Mouse (Mus musculus): ENCODE results near the gene Olfr1061. TPM values are rescaled to one million over a fixed set of nuclear protein-coding genes. Genes with fewer than 3 reads are reported as not detected.
"Not testable (repeated sequence)": the region's sequence is repeated elsewhere in the genome, so short reads cannot be mapped to it uniquely, and the experiment has no call there.

Gene Olfr1061
- polyA plus RNA-seq, 1 experiment, result not detected

DNA sequence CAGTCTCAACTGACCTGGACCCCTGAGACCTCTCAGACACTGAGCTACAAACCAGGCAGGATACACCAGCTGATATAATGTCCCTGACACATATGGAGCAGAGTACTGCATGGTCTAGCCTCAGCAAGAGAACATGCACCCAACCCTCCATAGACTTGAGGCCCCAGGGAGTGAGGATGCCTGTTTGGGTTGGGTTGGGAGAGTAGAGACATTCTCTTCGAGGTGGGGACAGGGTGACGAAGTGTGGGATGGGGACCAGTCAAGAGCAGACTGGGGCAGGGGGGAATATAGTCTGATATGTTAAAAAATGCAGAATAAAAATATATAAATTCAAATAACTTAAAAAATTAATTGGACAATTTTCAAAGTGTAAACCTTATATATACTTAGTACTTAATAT is 18.7 kb downstream of the Olfr1061 start:
- 92% methylated on average over 2 of the region's 2 CpGs for WGBS
- no peak overlapping the region for H3K4me3 ChIP-seq (ENCODE audit: control insufficient read depth, insufficient read depth, low read length)
- no peaks in the 10 kb centered on the region for H3K4me1 ChIP-seq (replicated peaks; ENCODE audit: control insufficient read depth, insufficient read depth, low read length)
- H3K27me3 ChIP-seq (ENCODE audit: control insufficient read depth, insufficient read depth, low read length), result no peaks in the 10 kb centered on the region
- no peak for DNase-seq
- no peaks in the 10 kb centered on the region for H3K36me3 ChIP-seq (ENCODE audit: control insufficient read depth, insufficient read depth, low read length)
- H3K27ac ChIP-seq (ENCODE audit: control insufficient read depth, insufficient read depth, low read length), result no peak overlapping the region
- TF ChIP-seq POLR2A (IDR thresholded peaks at IDR 0.05; ENCODE audit: control insufficient read depth, extremely low read depth, insufficient read depth, low read length, poor library complexity) (no peak), CTCF (IDR thresholded peaks at IDR 0.05; ENCODE audit: borderline replicate concordance, control insufficient read depth, extremely low read depth, insufficient read depth, low read length, poor library complexity) (no peak)

DNA sequence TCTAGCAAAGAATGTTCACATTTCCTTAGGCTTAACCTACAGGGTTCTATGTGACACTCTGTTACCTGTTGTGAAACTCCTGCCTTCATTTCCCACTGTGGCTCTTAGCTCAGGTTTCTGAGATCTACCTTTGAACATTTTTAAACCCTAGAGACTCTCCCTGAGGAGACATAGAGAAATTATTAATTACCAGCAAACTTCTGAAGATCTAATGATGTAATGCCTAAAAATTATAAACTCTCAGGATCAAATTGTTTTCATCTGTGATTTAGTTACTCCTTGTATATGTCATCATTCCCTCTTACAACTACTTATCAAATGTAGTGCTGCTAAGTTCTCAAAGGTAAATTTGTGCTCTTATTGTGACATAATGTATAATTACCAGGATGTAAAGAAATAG is 25.4 kb downstream of the Olfr1061 start, which contains the start of gene Olfr1058:
Gene Olfr1058, minus strand, starts transcription at position 101 of the 400 bp plus-strand sequence.
- not testable (repeated sequence) for H3K36me3 ChIP-seq (ENCODE audit: control insufficient read depth, insufficient read depth, low read length); H3K27me3 ChIP-seq (ENCODE audit: control insufficient read depth, insufficient read depth, low read length); H3K4me1 ChIP-seq (replicated peaks; ENCODE audit: control insufficient read depth, insufficient read depth, low read length); H3K27ac ChIP-seq (ENCODE audit: control insufficient read depth, insufficient read depth, low read length); DNase-seq; H3K4me3 ChIP-seq (ENCODE audit: control insufficient read depth, insufficient read depth, low read length)

DNA sequence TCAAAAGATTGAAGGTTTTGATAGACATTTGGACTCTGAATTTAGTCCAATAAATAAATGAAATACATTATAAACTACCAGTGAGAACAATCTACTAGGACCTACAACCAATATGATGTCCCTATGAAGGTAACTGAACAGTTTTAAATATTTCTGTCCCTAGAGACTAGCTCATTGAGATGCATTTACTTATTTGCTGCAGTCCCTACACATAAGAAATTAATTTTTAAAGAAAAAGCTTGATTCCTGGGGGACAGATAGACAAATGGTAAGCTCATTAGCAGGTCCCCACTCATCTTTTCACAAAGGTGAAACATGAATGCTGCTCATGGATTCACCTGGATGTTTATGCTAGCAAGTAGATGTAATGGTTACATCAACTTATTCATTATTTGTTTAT is 35.6 kb downstream of the Olfr1061 start, which contains the start of gene Olfr1057:
Gene Olfr1057, minus strand, starts transcription at position 101 of the 400 bp plus-strand sequence.
- TF ChIP-seq CTCF (IDR thresholded peaks at IDR 0.05; ENCODE audit: borderline replicate concordance, control insufficient read depth, extremely low read depth, insufficient read depth, low read length, poor library complexity) (no peak), POLR2A (IDR thresholded peaks at IDR 0.05; ENCODE audit: control insufficient read depth, extremely low read depth, insufficient read depth, low read length, poor library complexity) (no peak)
- no peaks in the 10 kb centered on the region for H3K27me3 ChIP-seq (ENCODE audit: control insufficient read depth, insufficient read depth, low read length)
- H3K4me3 ChIP-seq (ENCODE audit: control insufficient read depth, insufficient read depth, low read length), result no peak within 1 kb of the TSS
- no peak within 1 kb of the TSS for H3K27ac ChIP-seq (ENCODE audit: control insufficient read depth, insufficient read depth, low read length)
- no peak for DNase-seq
- no peaks in the 10 kb centered on the region for H3K4me1 ChIP-seq (replicated peaks; ENCODE audit: control insufficient read depth, insufficient read depth, low read length)
- no peaks in the 10 kb centered on the region for H3K36me3 ChIP-seq (ENCODE audit: control insufficient read depth, insufficient read depth, low read length)

DNA sequence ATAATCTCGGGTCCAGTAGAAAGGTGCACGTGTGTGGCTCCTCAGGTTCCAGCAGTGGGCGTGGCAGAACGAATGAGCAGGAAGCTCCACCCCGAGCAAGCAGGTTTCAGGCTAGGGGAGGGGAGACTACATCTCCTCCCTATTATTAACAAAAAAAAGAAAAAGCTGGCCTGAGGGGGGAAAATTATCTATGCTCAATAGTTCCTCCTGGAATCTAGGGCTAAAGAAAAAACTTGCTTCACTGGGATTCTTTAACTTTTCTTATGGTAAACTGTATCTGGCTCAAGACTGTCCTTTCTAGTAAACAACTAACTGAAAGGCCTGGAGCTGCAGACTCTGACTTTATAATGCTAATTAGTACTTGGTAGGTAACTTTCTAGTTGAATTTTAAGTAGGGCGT is 47.5 kb downstream of the Olfr1061 start:
- not testable (repeated sequence) for H3K27me3 ChIP-seq (ENCODE audit: control insufficient read depth, insufficient read depth, low read length); DNase-seq; H3K4me1 ChIP-seq (replicated peaks; ENCODE audit: control insufficient read depth, insufficient read depth, low read length); H3K4me3 ChIP-seq (ENCODE audit: control insufficient read depth, insufficient read depth, low read length); H3K27ac ChIP-seq (ENCODE audit: control insufficient read depth, insufficient read depth, low read length); H3K36me3 ChIP-seq (ENCODE audit: control insufficient read depth, insufficient read depth, low read length)
- no CpG with 5 or more reads among the region's 6 CpGs for WGBS

Other genes starting within 250 kb of the Olfr1061 start
- gene Olfr1043, start 246.5 kb downstream of the Olfr1061 start, polyA plus RNA-seq (2012; rRNA removed), result not detected in 2 replicates
- gene Olfr1044, start 236.2 kb downstream of the Olfr1061 start, polyA plus RNA-seq (2012; rRNA removed), result not detected in 2 replicates
- not detected in 2 replicates for gene Olfr52, start 228.4 kb downstream of the Olfr1061 start, polyA plus RNA-seq (2012; rRNA removed)
- gene Olfr1045, start 211.0 kb downstream of the Olfr1061 start, polyA plus RNA-seq (2012; rRNA removed), result not detected in 2 replicates
- gene Olfr1046, start 194.7 kb downstream of the Olfr1061 start, polyA plus RNA-seq (2012; rRNA removed), result not detected in 2 replicates
- gene Olfr1047, start 182.6 kb downstream of the Olfr1061 start, polyA plus RNA-seq (2012; rRNA removed), result not detected in 2 replicates
- not detected in 2 replicates for gene Olfr1048, start 173.8 kb downstream of the Olfr1061 start, polyA plus RNA-seq (2012; rRNA removed)
- gene Olfr1049, start 155.7 kb downstream of the Olfr1061 start, polyA plus RNA-seq (2012; rRNA removed), result not detected in 2 replicates
- gene Olfr1051, start 135.0 kb downstream of the Olfr1061 start, polyA plus RNA-seq (2012; rRNA removed), result not detected in 2 replicates
- not detected in 2 replicates for gene Olfr1052, start 121.6 kb downstream of the Olfr1061 start, polyA plus RNA-seq (2012; rRNA removed)
- gene Olfr1053, start 98.8 kb downstream of the Olfr1061 start, polyA plus RNA-seq (2012; rRNA removed), result not detected in 2 replicates
- gene Olfr1054, start 78.6 kb downstream of the Olfr1061 start, polyA plus RNA-seq (2012; rRNA removed), result not detected in 2 replicates
- gene Olfr1055, start 63.8 kb downstream of the Olfr1061 start, polyA plus RNA-seq (2012; rRNA removed), result not detected in 2 replicates
- gene Olfr1056, start 51.6 kb downstream of the Olfr1061 start, polyA plus RNA-seq (2012; rRNA removed), result not detected in 2 replicates
- gene Olfr1057, start 35.7 kb downstream of the Olfr1061 start, polyA plus RNA-seq (2012; rRNA removed), result not detected in 2 replicates
- not detected in 2 replicates for gene Olfr1058, start 25.5 kb downstream of the Olfr1061 start, polyA plus RNA-seq (2012; rRNA removed)
- 0.15 TPM in 1 of 2 replicates, not detected in the other for gene Olfr1062, start 12.7 kb upstream of the Olfr1061 start, polyA plus RNA-seq (2012; rRNA removed)
- gene Olfr1065, start 36.5 kb upstream of the Olfr1061 start, polyA plus RNA-seq (2012; rRNA removed), result 0.09 TPM in 1 of 2 replicates, not detected in the other
- gene Olfr1066, start 42.2 kb upstream of the Olfr1061 start, polyA plus RNA-seq (2012; rRNA removed), result not detected in 2 replicates
- gene Olfr228, start 73.3 kb upstream of the Olfr1061 start, polyA plus RNA-seq (2012; rRNA removed), result not detected in 2 replicates
- gene Olfr1076, start 94.4 kb upstream of the Olfr1061 start, polyA plus RNA-seq (2012; rRNA removed), result not detected in 2 replicates
- not detected in 2 replicates for gene Olfr1079, start 128.4 kb upstream of the Olfr1061 start, polyA plus RNA-seq (2012; rRNA removed)
- gene Olfr1080, start 144.2 kb upstream of the Olfr1061 start, polyA plus RNA-seq (2012; rRNA removed), result not detected in 2 replicates
- gene Olfr1082, start 184.9 kb upstream of the Olfr1061 start, polyA plus RNA-seq (2012; rRNA removed), result not detected in 2 replicates
- gene Olfr1084, start 225.7 kb upstream of the Olfr1061 start, polyA plus RNA-seq (2012; rRNA removed), result not detected in 2 replicates
- gene Olfr1085, start 248.0 kb upstream of the Olfr1061 start, polyA plus RNA-seq (2012; rRNA removed), result not detected in 2 replicates

Measured in thymus, adult 2 months (tissue).